14 mouse cellular contexts compared by ENCODE assay signal in genomic region chr16:93153545-93154329, GRCm38 (mm10).
DNase-seq lines count a peak whose midpoint lies in the region; ATAC-seq and TF ChIP-seq lines count a peak whose summit lies in the region.
"Had no signal": no experiment of that assay in that cellular context is flagged by ENCODE, and none has a peak within 500 bp of the region (broad histone marks: within the 10 kb centered on the region; RNA-seq: fewer than 3 reads in every experiment).

No protein-coding gene starts in this region.

- H3K4me2 ChIP-seq in liver, postnatal 0 days (ENCODE audit: low read depth, low read length) = no peak overlapping the region
- no peak overlapping the region for H3K4me2 ChIP-seq in kidney, embryonic 14.5 days (replicated peaks; ENCODE audit: low read depth, low read length)
- H3K4me2 ChIP-seq: midbrain, embryonic 15.5 days; neural tube, embryonic 12.5 days had no signal

- WGBS in liver, postnatal 0 days (ENCODE audit: insufficient replicate concordance) = 73% methylated on average over 14 of the region's 14 CpGs
- 89% methylated on average over 14 of the region's 14 CpGs for WGBS in kidney, embryonic 14.5 days

- TF ChIP-seq CTCF in gastrocnemius, adult 2 months (IDR thresholded peaks at IDR 0.05) = no peak
- no peak for TF ChIP-seq CTCF in liver, postnatal 0 days (IDR thresholded peaks at IDR 0.05; ENCODE audit: low read depth)
- TF ChIP-seq CTCF in G1E (IDR thresholded peaks at IDR 0.05; ENCODE audit: low read depth, low read length) = no peak

- H3K27ac ChIP-seq in gastrocnemius, adult 2 months = peak overlapping the region; percentile 31; the same call in 1 of the 2 replicates
- no peak overlapping the region for H3K27ac ChIP-seq in liver, postnatal 0 days (ENCODE audit: low read depth)
- no peak overlapping the region for H3K27ac ChIP-seq in kidney, embryonic 14.5 days (ENCODE audit: low read depth, low read length)
- H3K27ac ChIP-seq: left cerebral cortex, adult 2 months; midbrain, embryonic 15.5 days; neural tube, embryonic 12.5 days had no signal

- H3K36me3 ChIP-seq in liver, postnatal 0 days (replicated peaks; ENCODE audit: insufficient read depth, low read length) = no peaks in the 10 kb centered on the region
- H3K36me3 ChIP-seq in G1E (replicated peaks) = no peaks in the 10 kb centered on the region
- no peaks in the 10 kb centered on the region for H3K36me3 ChIP-seq in kidney, embryonic 14.5 days (ENCODE audit: control insufficient read depth, insufficient read depth, low read length)
- H3K36me3 ChIP-seq: midbrain, embryonic 15.5 days; neural tube, embryonic 12.5 days had no signal

- H3K9me3 ChIP-seq in liver, postnatal 0 days (ENCODE audit: low read length) = peaks cover 3% of the 10 kb centered on the region; the same call in 1 of the 2 replicates
- H3K9me3 ChIP-seq in G1E (replicated peaks) = no peaks in the 10 kb centered on the region; the same call in 1 of the 2 replicates
- no peaks in the 10 kb centered on the region for H3K9me3 ChIP-seq in kidney, embryonic 14.5 days (ENCODE audit: control insufficient read depth, low read length)
- H3K9me3 ChIP-seq: midbrain, embryonic 15.5 days had no signal

- peak; percentile 46 for DNase-seq in gastrocnemius, adult 2 months
- no peak for DNase-seq in gastrocnemius, postnatal 10 days
- DNase-seq in liver = peak; percentile 70
- no peak for DNase-seq in liver, postnatal 0 days
- no peak for DNase-seq in G1E (ENCODE audit: low spot score)
- DNase-seq in gastrocnemius, postnatal 25 days = peak; percentile 23
- DNase-seq in cerebellum, postnatal 4 days (ENCODE audit: low spot score in 2 of 2) = no peak
- DNase-seq: cerebellum, adult 11-12 months; kidney, adult 2 months had no signal

- TF ChIP-seq EP300 in liver, postnatal 0 days (IDR thresholded peaks at IDR 0.05; ENCODE audit: low read depth) = no peak

- no peak overlapping the region for H3K9ac ChIP-seq in liver, postnatal 0 days (replicated peaks)
- no peak overlapping the region for H3K9ac ChIP-seq in kidney, embryonic 14.5 days (ENCODE audit: low read depth, low read length)
- H3K9ac ChIP-seq: midbrain, embryonic 15.5 days; neural tube, embryonic 12.5 days had no signal

- intact Hi-C loops in gastrocnemius, adult 2 months (cut with DNase I) = no loop called here

- no peaks in the 10 kb centered on the region for H3K27me3 ChIP-seq in liver, postnatal 0 days (ENCODE audit: insufficient read depth, low read length)
- peaks cover 2% of the 10 kb centered on the region; the same call in 1 of the 2 replicates for H3K27me3 ChIP-seq in G1E (ENCODE audit: insufficient read depth, low read length)
- H3K27me3 ChIP-seq in kidney, embryonic 14.5 days (ENCODE audit: control insufficient read depth, insufficient read depth, low read length) = no peaks in the 10 kb centered on the region
- H3K27me3 ChIP-seq: midbrain, embryonic 15.5 days; neural tube, embryonic 12.5 days had no signal

- ATAC-seq in liver, postnatal 0 days = no peak
- ATAC-seq in G1E (ENCODE audit: extremely low read depth, insufficient number of reproducible peaks, low FRiP score, poor library complexity, severe bottlenecking) = no peak
- no peak for ATAC-seq in kidney, embryonic 14.5 days (ENCODE audit: low FRiP score, low TSS enrichment)
- ATAC-seq: hindbrain, embryonic 16.5 days; midbrain, embryonic 15.5 days had no signal

- no peak overlapping the region for H3K4me3 ChIP-seq in gastrocnemius, adult 2 months
- H3K4me3 ChIP-seq in liver, postnatal 0 days (ENCODE audit: low read depth, low read length) = no peak overlapping the region
- peak overlapping the region; percentile 50; the same call in 1 of the 2 replicates for H3K4me3 ChIP-seq in G1E (ENCODE audit: low read depth, low read length)
- no peak overlapping the region for H3K4me3 ChIP-seq in kidney, embryonic 14.5 days (ENCODE audit: low read length)
- H3K4me3 ChIP-seq: left cerebral cortex, adult 2 months; midbrain, embryonic 15.5 days; neural tube, embryonic 12.5 days had no signal

- H3K4me1 ChIP-seq in liver, postnatal 0 days (ENCODE audit: insufficient read depth) = peaks cover 12% of the 10 kb centered on the region; the same call in 1 of the 2 replicates
- H3K4me1 ChIP-seq in G1E (ENCODE audit: insufficient read depth, low read depth, low read length) = peaks cover 57% of the 10 kb centered on the region
- no peaks in the 10 kb centered on the region for H3K4me1 ChIP-seq in kidney, embryonic 14.5 days (ENCODE audit: control insufficient read depth, insufficient read depth, low read length)
- H3K4me1 ChIP-seq: midbrain, embryonic 15.5 days had no signal

Comparison
In these comparisons a context has a peak if more than half of its experiments do, and no peak if none do; other contexts are left out.
1. DNase-seq: peak in gastrocnemius, adult 2 months (single experiment), liver (single experiment) and gastrocnemius, postnatal 25 days (single experiment); none in gastrocnemius, postnatal 10 days (single experiment), liver, postnatal 0 days (single experiment), G1E (single experiment) and cerebellum, postnatal 4 days (0 of 2).